7 mouse cellular contexts compared by ENCODE assay signal in genomic region chr7:44951960-44952359, GRCm38 (mm10). TPM values are rescaled to one million over a fixed set of nuclear protein-coding genes. Genes with fewer than 3 reads are reported as not detected.
A peak's percentile ranks its signal among the peaks of the same experiment; 100 is the strongest.
DNase-seq lines count a peak whose midpoint lies in the region; ATAC-seq and TF ChIP-seq lines count a peak whose summit lies in the region.

No protein-coding gene starts in this region.

- peak overlapping the region; percentile 62; the same call in 1 of the 2 replicates for H3K9ac ChIP-seq in liver, embryonic 15.5 days
- peak overlapping the region; percentile 65 for H3K9ac ChIP-seq in neural tube, embryonic 12.5 days

- H3K9me3 ChIP-seq in liver, embryonic 15.5 days (replicated peaks): no peaks in the 10 kb centered on the region
- H3K9me3 ChIP-seq in neural tube, embryonic 12.5 days: no peaks in the 10 kb centered on the region

- TF ChIP-seq CTCF in Patski (IDR thresholded peaks at IDR 0.05): no peak

- H3K4me1 ChIP-seq in liver, embryonic 15.5 days (replicated peaks): peaks cover 22% of the 10 kb centered on the region
- H3K4me1 ChIP-seq in neural tube, embryonic 12.5 days: peaks cover 12% of the 10 kb centered on the region

- H3K27me3 ChIP-seq in Patski: no peaks in the 10 kb centered on the region
- peaks cover 65% of the 10 kb centered on the region for H3K27me3 ChIP-seq in liver, embryonic 15.5 days
- peaks cover 39% of the 10 kb centered on the region for H3K27me3 ChIP-seq in neural tube, embryonic 12.5 days (replicated peaks)

- CTCF ChIA-PET in Patski (lab: Charles Lee): interaction anchor here (0.7 to 1.5 kb wide), 4 partner anchors 11 to 21 kb away, joined by 3 to 6 read pairs (median 5); no protein-coding TSS in a partner anchor

- WGBS in liver, embryonic 15.5 days (ENCODE audit: insufficient replicate concordance): under 1% methylated on average over 10 of the region's 10 CpGs
- WGBS in neural tube, embryonic 12.5 days: under 1% methylated on average over 10 of the region's 10 CpGs

- peak; percentile 65 for ATAC-seq in Patski
- ATAC-seq in liver, embryonic 15.5 days (ENCODE audit: insufficient read depth): peak; percentile 80
- ATAC-seq in neural tube, embryonic 12.5 days (ENCODE audit: low FRiP score, low read depth): peak; percentile 38

- POLR2A ChIA-PET in Patski (lab: Charles Lee): interaction anchor here (0.7 to 1.4 kb wide), 3 partner anchors 17 to 54 kb away, joined by 3 to 6 read pairs (median 3); no protein-coding TSS in a partner anchor

- peak overlapping the region; percentile 98 for H3K4me2 ChIP-seq in liver, embryonic 15.5 days
- H3K4me2 ChIP-seq in neural tube, embryonic 12.5 days (replicated peaks): peak overlapping the region; percentile 77

- H3K36me3 ChIP-seq in liver, embryonic 15.5 days (replicated peaks): no peaks in the 10 kb centered on the region
- H3K36me3 ChIP-seq in neural tube, embryonic 12.5 days: no peaks in the 10 kb centered on the region

- DNase-seq in Patski (ENCODE audit: low read depth, low spot score): no peak
- DNase-seq in c-Kit-positive CD71-negative TER-119-negative erythroid progenitor cells, embryonic 14.5 days (ENCODE audit: low read depth): peak; percentile 51
- DNase-seq in gastrocnemius, postnatal 10 days: peak; percentile 57
- peak; percentile 46 for DNase-seq in induced T-regulatory cell, adult 2 months (ENCODE audit: low read depth)
- DNase-seq in layer of hippocampus, adult 11-12 months (ENCODE audit: low spot score): no peak

- peak overlapping the region; percentile 65 for H3K4me3 ChIP-seq in liver, embryonic 15.5 days (replicated peaks)
- H3K4me3 ChIP-seq in neural tube, embryonic 12.5 days: peak overlapping the region; percentile 44

- in situ Hi-C loops in Patski (cut with MboI; ENCODE audit: low pct_unique_long_range_greater_than_20kb): loop anchor here (10.0 to 25.0 kb wide), 2 partner anchors 57 to 240 kb away; partner anchors contain the start of genes Fuz, Izumo2 and Med25

- peak overlapping the region; percentile 77 for H3K27ac ChIP-seq in liver, embryonic 15.5 days (replicated peaks)
- no peak overlapping the region for H3K27ac ChIP-seq in neural tube, embryonic 12.5 days

RNA-seq across cellular contexts. Expression of gene Tsks, which starts 9.0 kb away (rescaled TPM):
- polyA plus RNA-seq in Patski (2021): 0.06 TPM
- total RNA-seq in gastrocnemius, postnatal 10 days (2021): not detected
- 0.08 TPM in 1 of 2 replicates, not detected in the other for polyA plus RNA-seq in liver, embryonic 15.5 days (2015; fragmentation: Nextera tagmentation; extraction: Ambion mirVana)
- polyA plus RNA-seq in neural tube, embryonic 12.5 days (2016; fragmentation: Nextera tagmentation; extraction: Ambion mirVana): 0.14 TPM in 1 of 2 replicates, not detected in the other

RNA-seq across cellular contexts. Expression of gene Ap2a1, which starts 22.7 kb away (rescaled TPM):
- polyA plus RNA-seq in Patski (2021): 104 TPM
- total RNA-seq in gastrocnemius, postnatal 10 days (2021): 10 to 100 TPM; 59.0 to 65.0 TPM
- 69.1 and 70.9 TPM in 2 replicates for polyA plus RNA-seq in liver, embryonic 15.5 days (2015; fragmentation: Nextera tagmentation; extraction: Ambion mirVana)
- 97.9 and 100 TPM in 2 replicates for polyA plus RNA-seq in neural tube, embryonic 12.5 days (2016; fragmentation: Nextera tagmentation; extraction: Ambion mirVana)

RNA-seq across cellular contexts. Expression of gene Cpt1c, which starts 22.7 kb away (rescaled TPM):
- polyA plus RNA-seq in Patski (2021): 22.1 TPM
- total RNA-seq in gastrocnemius, postnatal 10 days (2021): 1 to 10 TPM; 4.4 to 5.7 TPM
- 1.5 and 1.6 TPM in 2 replicates for polyA plus RNA-seq in liver, embryonic 15.5 days (2015; fragmentation: Nextera tagmentation; extraction: Ambion mirVana)
- polyA plus RNA-seq in neural tube, embryonic 12.5 days (2016; fragmentation: Nextera tagmentation; extraction: Ambion mirVana): 39.7 and 44.1 TPM in 2 replicates

RNA-seq across cellular contexts. Expression of gene Prmt1, which starts 34.4 kb away (rescaled TPM):
- 514 TPM for polyA plus RNA-seq in Patski (2021)
- 100 to 1,000 TPM; 267 to 271 TPM for total RNA-seq in gastrocnemius, postnatal 10 days (2021)
- 111 and 114 TPM in 2 replicates for polyA plus RNA-seq in liver, embryonic 15.5 days (2015; fragmentation: Nextera tagmentation; extraction: Ambion mirVana)
- 595 and 646 TPM in 2 replicates for polyA plus RNA-seq in neural tube, embryonic 12.5 days (2016; fragmentation: Nextera tagmentation; extraction: Ambion mirVana)

RNA-seq across cellular contexts. Expression of gene Irf3, which starts 45.5 kb away (rescaled TPM):
- polyA plus RNA-seq in Patski (2021): 108 TPM
- total RNA-seq in gastrocnemius, postnatal 10 days (2021): 10 to 100 TPM; 26.5 to 35.8 TPM
- 39.4 and 47.2 TPM in 2 replicates for polyA plus RNA-seq in liver, embryonic 15.5 days (2015; fragmentation: Nextera tagmentation; extraction: Ambion mirVana)
- polyA plus RNA-seq in neural tube, embryonic 12.5 days (2016; fragmentation: Nextera tagmentation; extraction: Ambion mirVana): 71.0 and 73.4 TPM in 2 replicates

Comparison
In these comparisons a context has a peak if more than half of its experiments do, and no peak if none do; other contexts are left out.
1. DNase-seq: peak in c-Kit-positive CD71-negative TER-119-negative erythroid progenitor cells, embryonic 14.5 days (single experiment), gastrocnemius, postnatal 10 days (single experiment) and induced T-regulatory cell, adult 2 months (single experiment); none in Patski (single experiment) and layer of hippocampus, adult 11-12 months (single experiment).
2. Peak in every context shown above with its lines, with median percentiles within 50 percentile points of each other: ATAC-seq.